Mouse (Mus musculus): ENCODE results near the gene Msi2.

DNA sequence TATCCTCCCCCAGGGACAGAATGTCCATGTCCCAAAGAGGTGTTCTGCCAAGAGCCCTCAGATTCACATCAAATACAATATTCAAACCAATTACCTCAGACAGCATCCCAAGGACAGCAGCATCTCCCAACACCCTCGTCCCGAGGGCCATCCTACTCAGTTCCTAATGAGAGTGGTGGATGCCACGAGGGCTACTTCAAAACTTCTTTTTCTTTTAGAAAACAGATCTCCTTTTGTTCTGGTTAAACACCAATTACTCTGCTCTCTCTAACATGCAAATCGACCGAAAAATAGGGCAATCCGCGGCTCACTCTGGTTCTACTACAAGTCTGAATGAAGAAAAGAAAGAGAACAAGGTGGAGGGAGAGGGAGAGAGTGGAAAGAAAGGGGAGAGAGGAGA is 73.6 kb downstream of the Msi2 start:
- TF ChIP-seq CTCF (IDR thresholded peaks at IDR 0.05; ENCODE audit: low read depth, low read length) (no peak), POLR2A (IDR thresholded peaks at IDR 0.05; ENCODE audit: extremely low read depth, insufficient read depth, low read length) (no peak)
